Mouse (Mus musculus): Measurements from ENCODE around the gene Cldn19.
A peak's percentile ranks its signal among the peaks of the same experiment; 100 is the strongest.

Gene Cldn19

GRCm38 (mm10) chr4:119301777-119302176, 46.6 kb downstream of the Cldn19 start:
- no peak for DNase-seq

- DNase-seq: peak in 1 of 2 experiments; percentile 30
Measured at GRCm38 (mm10) chr4:119303291-119303690, 48.1 kb downstream of the Cldn19 start.

- DNase-seq: peak; percentile 72 to 85
Measured at GRCm38 (mm10) chr4:119305418-119305817, 50.2 kb downstream of the Cldn19 start.

Data from kidney, postnatal 25 days (tissue).